Mouse (Mus musculus) intestine, embryonic 14.5 days (tissue): ENCODE results near the gene Neu1. TPM values are rescaled to one million over a fixed set of nuclear protein-coding genes. Genes with fewer than 3 reads are reported as not detected.
A peak's percentile ranks its signal among the peaks of the same experiment; 100 is the strongest.
"Not testable (repeated sequence)": the region's sequence is repeated elsewhere in the genome, so short reads cannot be mapped to it uniquely, and the experiment has no call there.

ENCODE experiments used
- ATAC-seq: fragments of 200-750 bp; cut with Nextera tagmentation; replicated peaks from 2 replicates; pipeline ENCODE4 v1.8.0; 2017; ENCODE audit warnings: low read depth, moderate number of reproducible peaks, moderate TSS enrichment, moderate library complexity; ENCODE audit not compliant: low FRiP score, low TSS enrichment
- DNase-seq: peaks from one replicate; pipeline ENCODE4 v3.0.0-alpha.2; 2018; ENCODE audit warnings: low spot score
- H3K27ac ChIP-seq: fragments of 300-500 bp; sonication (generic); 2 replicates; pipeline ENCODE4 v1.5.1; 2014; ENCODE audit warnings: low read depth, mild to moderate bottlenecking, control low read depth
- H3K27me3 ChIP-seq: fragments of 300-500 bp; sonication (generic); replicated peaks from 2 replicates; pipeline ENCODE4 v1.6.1; 2014; ENCODE audit warnings: low read length, control low read depth; ENCODE audit not compliant: control insufficient read depth, insufficient read depth
- H3K36me3 ChIP-seq: fragments of 300-500 bp; sonication (generic); 2 replicates; pipeline ENCODE4 v1.6.1; 2014; ENCODE audit warnings: low read length, control low read depth; ENCODE audit not compliant: control insufficient read depth, insufficient read depth
- H3K4me1 ChIP-seq: fragments of 300-500 bp; sonication (generic); replicated peaks from 2 replicates; pipeline ENCODE4 v1.6.1; 2014; ENCODE audit warnings: low read length, control low read depth, mixed read lengths; ENCODE audit not compliant: control insufficient read depth, insufficient read depth
- H3K4me2 ChIP-seq: fragments of 300-500 bp; sonication (generic); 2 replicates; pipeline ENCODE4 v1.6.1; 2014; ENCODE audit warnings: low read length
- H3K4me3 ChIP-seq: fragments of 300-500 bp; sonication (generic); 2 replicates; pipeline ENCODE4 v1.5.1; 2014; ENCODE audit warnings: low read depth, low read length, control low read depth, mixed read lengths
- H3K9ac ChIP-seq: fragments of 300-500 bp; sonication (generic); 2 replicates; pipeline ENCODE4 v1.6.1; 2014; ENCODE audit warnings: mild to moderate bottlenecking, low read length
- H3K9me3 ChIP-seq: fragments of 300-500 bp; sonication (generic); 2 replicates; pipeline ENCODE4 v1.6.1; 2016; ENCODE audit warnings: low read length, control low read depth; ENCODE audit not compliant: control insufficient read depth
- WGBS: fragments of 180-500 bp; shearing (Covaris S2); extraction: QIAGEN DNeasy Blood & Tissue Kit; methylation state at CpG from one replicate; pipeline ENCODE4 v1.1.7; 2014; 5-methylcytosine and 5-hydroxymethylcytosine counted together
- polyA plus RNA-seq: library from polyadenylated mRNA; unstranded; fragments of >200 nt; fragmentation: Nextera tagmentation; extraction: Ambion mirVana; gene quantifications from 2 replicates; pipeline ENCODE4 v1.2.1, GENCODE M21; 2014

Neu1 gene
- polyA plus RNA-seq, 1 experiment from 2014 or later: 42.8 TPM

DNA sequence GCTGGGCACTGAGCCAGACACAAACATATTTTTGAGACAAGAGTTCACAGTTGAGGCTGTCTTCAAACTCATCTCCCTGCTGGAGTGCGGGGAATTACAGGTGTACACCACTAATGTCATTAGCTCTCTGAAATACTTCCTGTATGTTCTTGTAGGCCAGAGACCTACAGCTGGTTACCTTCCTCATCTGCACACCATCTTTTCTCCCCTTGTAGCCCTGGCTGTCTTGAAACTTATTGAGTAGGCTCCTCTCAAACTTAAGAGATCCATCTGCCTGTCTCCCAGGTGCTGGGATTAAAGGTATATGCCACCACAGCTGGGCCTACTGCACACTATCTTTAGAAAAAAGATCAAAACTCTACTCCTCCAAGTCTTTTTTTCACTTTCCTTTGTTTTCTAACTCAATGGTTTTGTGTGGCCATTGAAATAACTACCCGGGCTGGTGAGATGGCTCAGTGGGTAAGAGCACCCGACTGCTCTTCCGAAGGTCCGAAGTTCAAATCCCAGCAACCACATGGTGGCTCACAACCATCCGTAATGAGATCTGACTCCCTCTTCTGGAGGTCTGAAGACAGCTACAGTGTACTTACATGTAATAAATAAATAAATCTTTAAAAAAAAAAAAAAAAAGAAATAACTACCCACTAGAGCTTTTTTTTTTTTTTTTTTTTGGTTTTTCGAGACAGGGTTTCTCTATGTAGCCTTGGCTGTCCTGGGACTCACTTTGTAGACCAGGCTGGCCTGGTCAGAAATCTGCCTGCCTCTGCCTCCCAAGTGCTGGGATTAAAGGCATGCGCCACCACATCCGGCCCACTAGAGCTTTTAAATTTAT, 17.9 kb downstream of the Neu1 start:
- ATAC-seq, H3K27me3 ChIP-seq, H3K4me1 ChIP-seq, H3K4me2 ChIP-seq, H3K9ac ChIP-seq, DNase-seq, H3K9me3 ChIP-seq, H3K4me3 ChIP-seq: not testable (repeated sequence)
- peak overlapping the region; percentile 96 for H3K27ac ChIP-seq
- peaks cover 21% of the 10 kb centered on the region for H3K36me3 ChIP-seq
- 66% methylated on average over 9 of the region's 9 CpGs for WGBS

DNA sequence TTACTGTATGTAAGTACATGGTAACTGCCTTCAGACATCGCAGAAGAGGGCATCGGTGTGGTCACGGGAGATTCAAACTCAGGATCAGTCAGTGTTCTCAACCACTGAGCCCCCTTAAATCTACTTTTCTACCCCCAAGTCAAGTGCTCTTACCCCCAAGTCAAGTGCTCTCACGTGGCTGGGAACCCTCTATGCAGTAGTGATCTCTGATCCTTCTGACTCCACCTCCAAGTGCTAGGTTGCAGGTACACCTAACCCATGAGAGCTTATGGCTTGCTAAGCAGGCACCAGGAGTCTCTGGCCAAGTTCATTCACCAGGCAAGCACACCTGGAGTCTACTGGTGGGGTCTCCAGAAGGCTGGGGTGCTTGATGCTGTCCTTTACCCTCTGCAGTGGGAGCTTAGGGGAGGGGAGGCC, 18.5 kb downstream of the Neu1 start:
- peaks cover 4% of the 10 kb centered on the region; the same call in 1 of the 2 replicates for H3K4me1 ChIP-seq
- peak; percentile 59 for DNase-seq
- no peaks in the 10 kb centered on the region for H3K27me3 ChIP-seq
- no peak overlapping the region; the same call in 1 of the 2 replicates for H3K9ac ChIP-seq
- ATAC-seq: 0 out of 2 replicates have a peak, but pooled peaks have one; percentile 3
- 40% methylated on average over 4 of the region's 4 CpGs for WGBS
- H3K27ac ChIP-seq: peak overlapping the region; percentile 96
- H3K4me2 ChIP-seq: peak overlapping the region; percentile 91
- H3K4me3 ChIP-seq: peak overlapping the region; percentile 100; the same call in 1 of the 2 replicates
- peaks cover 21% of the 10 kb centered on the region for H3K36me3 ChIP-seq
- H3K9me3 ChIP-seq: 0 out of 2 replicates have a peak, but pooled peaks cover 2% of the 10 kb centered on the region

DNA sequence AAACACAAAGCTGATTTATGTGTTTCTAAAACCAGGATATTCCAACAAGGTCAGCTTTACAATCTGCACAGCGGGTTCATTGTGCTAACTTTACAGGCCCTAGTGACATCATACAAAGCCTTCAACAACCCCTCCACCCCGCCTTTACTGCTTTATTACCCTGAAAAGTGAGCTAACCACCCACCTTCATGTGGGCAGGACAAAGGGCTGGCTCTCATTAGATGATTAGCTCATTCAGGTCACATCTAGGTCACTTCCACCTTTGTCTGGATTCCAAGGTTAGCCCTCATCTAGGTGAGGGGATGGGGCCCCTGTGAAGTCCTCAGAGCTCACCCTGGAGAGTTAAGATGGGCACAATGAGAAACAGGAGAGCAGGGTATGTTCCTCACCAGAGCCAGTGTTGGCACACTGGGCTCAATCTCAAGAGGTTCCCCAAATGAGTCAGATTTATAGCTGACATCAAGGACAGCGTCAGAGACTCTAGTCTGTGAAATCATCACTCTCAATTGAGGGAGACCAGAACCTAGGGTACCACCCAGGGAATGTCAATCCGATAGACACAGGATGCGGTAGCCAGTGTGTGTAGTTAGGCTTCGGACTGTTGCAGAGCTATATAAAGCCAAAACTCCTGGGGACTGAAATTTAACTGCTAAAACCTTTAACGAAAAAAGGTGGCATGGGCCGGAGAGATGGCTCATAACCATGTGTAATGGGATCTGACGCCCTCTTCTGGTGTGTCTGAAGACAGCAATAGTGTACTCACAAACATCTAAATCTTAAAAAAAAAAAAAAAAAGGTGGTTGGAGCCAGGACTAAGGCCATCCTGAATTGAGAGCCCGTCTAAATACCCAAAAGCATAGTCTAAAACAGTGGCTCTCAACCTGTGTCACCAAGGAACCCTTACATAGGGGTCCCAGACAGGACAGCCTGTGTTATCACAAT, 19.7 kb downstream of the Neu1 start:
- Histone ChIP-seq H3K36me3 (peaks cover 21% of the 10 kb centered on the region), H3K27me3 (no peaks in the 10 kb centered on the region), H3K9me3 (no peaks in the 10 kb centered on the region), H3K27ac (peak overlapping the region; percentile 96), H3K4me2 (peak overlapping the region; percentile 91), H3K9ac (peak overlapping the region; percentile 100), H3K4me1 (peaks cover 4% of the 10 kb centered on the region; the same call in 1 of the 2 replicates), H3K4me3 (peak overlapping the region; percentile 100)
- peak; percentile 73 for DNase-seq
- peak; percentile 43 for ATAC-seq
- 32% methylated on average over 10 of the region's 10 CpGs for WGBS

DNA sequence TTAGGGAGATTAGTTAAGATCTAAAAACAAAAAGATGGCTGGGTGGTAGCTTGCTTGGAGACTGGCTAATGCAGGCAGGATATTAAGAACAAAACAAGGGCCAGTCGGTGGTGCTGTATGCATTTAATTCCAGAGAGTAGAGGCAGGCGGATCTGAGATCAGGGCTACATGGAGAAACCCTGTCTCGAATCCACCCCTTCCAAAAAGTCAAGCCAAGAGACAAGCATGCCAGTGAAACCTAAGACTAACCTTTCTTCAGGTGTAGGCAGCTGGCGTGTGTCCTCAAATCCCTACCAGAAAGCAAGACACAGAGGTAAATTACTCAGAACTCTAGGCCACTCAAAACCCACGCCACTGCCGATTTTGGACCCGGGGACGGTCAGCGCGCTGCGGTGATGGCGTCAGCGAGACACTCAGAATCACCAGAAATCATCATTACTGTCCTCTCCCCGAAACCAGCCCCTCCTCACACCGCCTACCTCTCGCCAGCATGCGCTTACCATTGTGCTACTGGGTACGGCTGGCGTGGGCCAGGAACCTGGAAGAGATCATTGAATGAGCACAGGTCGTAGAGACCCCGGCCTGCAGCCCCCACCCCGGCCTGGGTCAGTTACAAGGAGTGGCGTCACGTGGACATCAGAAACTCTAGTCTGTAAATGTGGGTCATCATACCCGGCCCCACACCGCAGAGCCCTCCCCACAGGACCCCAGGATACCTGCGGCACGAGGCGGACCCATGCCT, 20.8 kb downstream of the Neu1 start:
- DNase-seq (no peak), ATAC-seq (peak; percentile 16; the same call in 1 of the 2 replicates)
- Histone ChIP-seq H3K36me3 (peaks cover 21% of the 10 kb centered on the region), H3K4me1 (peaks cover 4% of the 10 kb centered on the region; the same call in 1 of the 2 replicates), H3K4me3 (peak overlapping the region; percentile 100), H3K9me3 (no peaks in the 10 kb centered on the region), H3K9ac (peak overlapping the region; percentile 100), H3K4me2 (peak overlapping the region; percentile 91), H3K27ac (peak overlapping the region; percentile 96), H3K27me3 (no peaks in the 10 kb centered on the region; the same call in 1 of the 2 replicates)
- under 1% methylated on average over 29 of the region's 29 CpGs for WGBS

DNA sequence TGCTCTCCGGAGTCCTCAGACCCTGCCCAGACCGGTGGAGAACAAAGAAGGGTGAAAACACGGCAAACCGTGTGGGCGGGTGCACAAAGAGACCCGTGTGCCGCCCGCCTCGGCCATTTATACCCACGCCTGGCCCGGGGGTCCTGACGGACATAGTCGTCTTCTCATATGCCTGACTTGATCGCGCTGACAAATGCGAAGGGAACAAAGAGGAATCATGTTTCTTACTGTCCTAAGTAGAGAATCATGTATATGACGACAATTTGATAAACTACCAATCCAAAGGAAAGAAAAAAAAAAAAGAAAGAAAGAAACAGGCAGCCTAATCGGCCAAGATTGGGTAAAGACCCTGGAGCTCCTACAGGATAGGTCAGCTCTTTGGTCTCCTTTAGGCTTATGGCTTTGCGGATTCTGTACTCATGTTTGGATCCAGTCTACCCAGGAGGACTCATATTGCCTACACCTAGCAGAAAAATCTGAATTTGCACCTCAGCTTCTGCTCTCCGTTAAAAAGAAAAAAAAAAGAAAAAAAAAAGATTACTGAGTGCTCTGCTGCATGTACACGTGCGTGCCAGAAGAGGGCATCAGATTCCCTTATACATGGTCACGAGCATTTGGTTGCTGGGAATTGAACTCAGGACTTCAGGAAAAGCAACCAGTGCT, 21.5 kb downstream of the Neu1 start:
- peak; percentile 98 for DNase-seq
- Histone ChIP-seq H3K4me3 (peak overlapping the region; percentile 100), H3K27me3 (no peaks in the 10 kb centered on the region; the same call in 1 of the 2 replicates), H3K36me3 (peaks cover 21% of the 10 kb centered on the region), H3K9me3 (no peaks in the 10 kb centered on the region), H3K4me1 (peaks cover 4% of the 10 kb centered on the region; the same call in 1 of the 2 replicates), H3K9ac (peak overlapping the region; percentile 100), H3K4me2 (peak overlapping the region; percentile 91), H3K27ac (peak overlapping the region; percentile 96)
- peak; percentile 74 for ATAC-seq
- under 1% methylated on average over 23 of the region's 23 CpGs for WGBS

DNA sequence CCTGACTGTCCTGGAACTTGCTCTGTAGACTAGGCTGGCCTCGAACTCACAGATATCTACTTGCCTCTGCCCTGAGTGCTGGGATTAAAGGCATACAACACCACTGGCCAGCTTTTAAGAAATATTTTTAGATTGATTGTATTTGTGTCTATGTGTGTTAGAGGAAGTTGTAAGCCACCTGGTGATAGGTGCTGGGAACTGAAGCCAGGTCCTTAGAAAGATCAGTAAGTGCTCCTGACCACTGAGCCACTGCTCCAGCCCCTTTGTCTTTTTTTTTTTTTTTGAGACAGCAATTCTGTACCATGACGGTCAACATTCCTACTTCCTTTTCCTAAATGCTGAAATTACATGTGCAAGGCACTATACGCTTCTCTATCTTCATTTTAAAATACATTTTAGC, 22.2 kb downstream of the Neu1 start:
- Histone ChIP-seq H3K27me3 (no peaks in the 10 kb centered on the region; the same call in 1 of the 2 replicates), H3K4me1 (peaks cover 4% of the 10 kb centered on the region; the same call in 1 of the 2 replicates), H3K4me3 (peak overlapping the region; percentile 100; the same call in 1 of the 2 replicates), H3K36me3 (peaks cover 21% of the 10 kb centered on the region), H3K27ac (no peak overlapping the region), H3K9ac (no peak overlapping the region), H3K4me2 (no peak overlapping the region), H3K9me3 (no peaks in the 10 kb centered on the region)
- ATAC-seq (no peak), DNase-seq (no peak)
- 91% methylated on average over 3 of the region's 3 CpGs for WGBS

DNA sequence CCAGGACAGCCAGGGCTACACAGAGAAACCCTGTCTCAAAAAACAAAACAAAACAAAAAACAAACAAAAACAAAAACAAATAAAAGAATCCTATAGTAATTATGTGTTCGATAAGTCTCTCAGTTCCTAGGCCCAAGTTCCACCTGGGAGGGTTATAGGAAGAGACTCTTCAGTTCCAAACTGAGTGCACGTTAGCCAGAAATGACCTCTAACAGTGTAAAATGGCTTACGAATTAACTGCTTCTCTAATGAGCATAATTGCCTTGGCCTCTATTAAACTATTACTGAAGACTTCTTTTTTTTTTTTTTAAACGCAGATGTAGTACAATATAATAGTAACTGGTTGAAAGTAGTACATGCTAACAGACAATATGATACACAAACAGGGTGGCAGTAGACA, 22.9 kb downstream of the Neu1 start:
- Histone ChIP-seq H3K9ac (no peak overlapping the region), H3K4me1 (peaks cover 4% of the 10 kb centered on the region; the same call in 1 of the 2 replicates), H3K4me3 (no peak overlapping the region), H3K36me3 (peaks cover 21% of the 10 kb centered on the region), H3K27ac (no peak overlapping the region), H3K9me3 (no peaks in the 10 kb centered on the region), H3K27me3 (no peaks in the 10 kb centered on the region; the same call in 1 of the 2 replicates), H3K4me2 (no peak overlapping the region)
- 94% methylated on average over 4 of the region's 4 CpGs for WGBS
- DNase-seq (no peak), ATAC-seq (no peak)
